Mouse (Mus musculus): ENCODE measurements around the gene Zfand3. TPM values are rescaled to one million over a fixed set of nuclear protein-coding genes. Genes with fewer than 3 reads are reported as not detected.

Zfand3 gene
- polyA plus RNA-seq, 1 experiment from 2014 or later, result 40.2 TPM

DNA sequence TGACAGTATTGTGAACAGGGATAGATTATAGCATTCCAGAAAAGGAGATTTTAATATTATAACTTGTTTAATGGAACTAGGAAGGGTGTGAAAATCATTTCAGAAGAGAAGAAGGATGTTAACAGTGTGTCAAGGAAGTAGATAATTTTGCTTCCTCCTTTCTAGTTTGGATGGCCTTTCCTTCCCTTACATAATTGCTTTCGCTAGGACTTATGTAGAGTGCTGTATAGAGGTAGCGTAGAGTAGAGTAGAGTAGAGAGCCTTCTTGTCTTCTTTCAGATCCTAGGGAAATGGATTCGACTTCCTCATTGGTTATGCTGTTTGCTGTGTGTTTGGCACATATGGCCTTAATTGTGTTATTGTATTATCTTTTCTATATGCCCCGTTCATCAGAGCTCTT lies 132.6 kb downstream of the Zfand3 start:
- H3K4me2 ChIP-seq (ENCODE audit: low read depth, low read length), result no peak overlapping the region; the same call in 1 of the 2 replicates
- peak overlapping the region; percentile 77 for H3K27ac ChIP-seq (ENCODE audit: low read length)

GRCm38 (mm10) chr17:30144114-30144513 lies 139.6 kb downstream of the Zfand3 start:
- WGBS, result 60% methylated on average over 6 of the region's 6 CpGs
- no peaks in the 10 kb centered on the region for H3K9me3 ChIP-seq (ENCODE audit: control insufficient read depth, low read length)
- no peak for ATAC-seq
- peaks cover 6% of the 10 kb centered on the region; the same call in 1 of the 2 replicates for H3K4me1 ChIP-seq (ENCODE audit: control insufficient read depth, insufficient read depth, low read length)
- H3K4me2 ChIP-seq (ENCODE audit: low read depth, low read length), result no peak overlapping the region
- H3K27ac ChIP-seq (ENCODE audit: low read length), result no peak overlapping the region
- no peaks in the 10 kb centered on the region for H3K36me3 ChIP-seq (ENCODE audit: control insufficient read depth, insufficient read depth, low read length)
- no peak overlapping the region for H3K4me3 ChIP-seq (ENCODE audit: low read length)
- no peaks in the 10 kb centered on the region for H3K27me3 ChIP-seq (replicated peaks; ENCODE audit: control insufficient read depth, insufficient read depth, low read length)
- H3K9ac ChIP-seq (ENCODE audit: low read depth, low read length), result no peak overlapping the region

More for the DNA sequence above, 132.6 kb downstream of the Zfand3 start:
- no peak overlapping the region for H3K4me3 ChIP-seq (ENCODE audit: low read length)
- peaks cover 18% of the 10 kb centered on the region for H3K4me1 ChIP-seq (ENCODE audit: control insufficient read depth, insufficient read depth, low read length)
- ATAC-seq, result peak; percentile 60
- H3K9me3 ChIP-seq (ENCODE audit: control insufficient read depth, low read length), result no peaks in the 10 kb centered on the region
- 65% methylated on average over 4 of the region's 4 CpGs for WGBS
- no peak overlapping the region for H3K9ac ChIP-seq (ENCODE audit: low read depth, low read length)
- H3K36me3 ChIP-seq (ENCODE audit: control insufficient read depth, insufficient read depth, low read length), result no peaks in the 10 kb centered on the region
- no peaks in the 10 kb centered on the region for H3K27me3 ChIP-seq (replicated peaks; ENCODE audit: control insufficient read depth, insufficient read depth, low read length)

DNA sequence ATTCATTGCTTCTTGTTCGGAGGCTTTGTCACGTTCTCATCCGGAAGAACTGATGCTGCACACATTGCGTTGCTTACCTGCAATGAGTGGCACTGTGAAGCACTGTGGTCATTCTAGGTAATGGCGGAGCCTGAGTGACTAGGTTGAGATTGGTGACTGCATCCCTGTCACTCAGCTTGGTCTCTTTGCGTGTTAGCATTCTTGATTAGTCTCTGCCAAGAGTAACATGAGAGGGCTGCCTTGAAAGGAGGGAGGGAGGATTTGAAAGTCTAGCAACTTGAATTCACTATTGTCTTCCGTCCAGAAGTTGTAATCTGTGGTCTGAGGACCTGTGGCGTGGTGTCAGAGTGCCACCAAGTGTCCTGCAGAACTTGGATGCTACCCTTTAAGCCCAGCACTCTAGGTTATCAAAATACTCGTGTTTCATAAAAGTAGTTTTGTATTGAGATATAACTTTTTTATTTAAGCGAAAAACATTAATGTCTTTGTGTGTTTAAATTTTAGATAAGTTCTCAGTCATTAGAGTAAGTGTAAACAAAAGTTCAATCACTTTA lies 141.1 kb downstream of the Zfand3 start:
- Histone ChIP-seq H3K27ac (ENCODE audit: low read length) (no peak overlapping the region), H3K36me3 (ENCODE audit: control insufficient read depth, insufficient read depth, low read length) (no peaks in the 10 kb centered on the region), H3K4me3 (ENCODE audit: low read length) (no peak overlapping the region), H3K9me3 (ENCODE audit: control insufficient read depth, low read length) (no peaks in the 10 kb centered on the region), H3K27me3 (replicated peaks; ENCODE audit: control insufficient read depth, insufficient read depth, low read length) (no peaks in the 10 kb centered on the region), H3K4me2 (ENCODE audit: low read depth, low read length) (no peak overlapping the region), H3K9ac (ENCODE audit: low read depth, low read length) (no peak overlapping the region), H3K4me1 (ENCODE audit: control insufficient read depth, insufficient read depth, low read length) (0 out of 2 replicates have a peak, but pooled peaks cover 3% of the 10 kb centered on the region)
- ATAC-seq, result no peak
- 75% methylated on average over 10 of the region's 10 CpGs for WGBS

- H3K9me3 ChIP-seq (ENCODE audit: control insufficient read depth, low read length), result no peaks in the 10 kb centered on the region
- no peak overlapping the region for H3K4me2 ChIP-seq (ENCODE audit: low read depth, low read length)
- H3K27me3 ChIP-seq (replicated peaks; ENCODE audit: control insufficient read depth, insufficient read depth, low read length), result no peaks in the 10 kb centered on the region
- ATAC-seq, result no peak
- WGBS, result 73% methylated on average over 7 of the region's 7 CpGs
- no peak overlapping the region for H3K4me3 ChIP-seq (ENCODE audit: low read length)
- 0 out of 2 replicates have a peak, but pooled peaks cover 3% of the 10 kb centered on the region for H3K4me1 ChIP-seq (ENCODE audit: control insufficient read depth, insufficient read depth, low read length)
- H3K36me3 ChIP-seq (ENCODE audit: control insufficient read depth, insufficient read depth, low read length), result no peaks in the 10 kb centered on the region
- H3K27ac ChIP-seq (ENCODE audit: low read length), result no peak overlapping the region
- no peak overlapping the region for H3K9ac ChIP-seq (ENCODE audit: low read depth, low read length)
Measured at GRCm38 (mm10) chr17:30146555-30146954, 142.0 kb downstream of the Zfand3 start.

DNA sequence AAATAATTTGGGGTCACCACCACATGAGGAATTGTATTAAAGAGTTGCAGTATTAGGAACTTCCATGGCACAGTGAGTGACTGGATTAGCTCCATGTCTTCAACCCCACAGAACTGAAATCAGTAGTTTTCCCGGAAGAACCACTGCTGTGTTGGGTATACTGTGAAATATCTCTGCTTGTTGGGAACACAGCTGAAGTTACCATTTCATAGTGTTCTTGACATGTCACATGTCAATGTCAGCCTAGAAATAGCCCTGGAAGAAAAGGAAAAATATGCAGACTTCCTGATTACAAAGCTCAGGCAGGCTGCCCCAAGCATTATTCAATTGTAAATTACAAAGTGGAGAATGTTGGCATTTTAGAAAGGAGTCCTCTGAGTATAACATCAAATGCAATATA lies 143.4 kb downstream of the Zfand3 start:
- no peak for ATAC-seq
- Histone ChIP-seq H3K36me3 (ENCODE audit: control insufficient read depth, insufficient read depth, low read length) (no peaks in the 10 kb centered on the region), H3K27me3 (replicated peaks; ENCODE audit: control insufficient read depth, insufficient read depth, low read length) (no peaks in the 10 kb centered on the region), H3K4me1 (ENCODE audit: control insufficient read depth, insufficient read depth, low read length) (0 out of 2 replicates have a peak, but pooled peaks cover 3% of the 10 kb centered on the region), H3K9me3 (ENCODE audit: control insufficient read depth, low read length) (no peaks in the 10 kb centered on the region), H3K4me2 (ENCODE audit: low read depth, low read length) (no peak overlapping the region), H3K9ac (ENCODE audit: low read depth, low read length) (no peak overlapping the region), H3K27ac (ENCODE audit: low read length) (no peak overlapping the region), H3K4me3 (ENCODE audit: low read length) (no peak overlapping the region)
- WGBS, result 85% methylated on average over 1 of the region's 1 CpGs

GRCm38 (mm10) chr17:30148320-30148719 lies 143.8 kb downstream of the Zfand3 start:
- WGBS, result 70% methylated on average over 6 of the region's 6 CpGs
- no peaks in the 10 kb centered on the region for H3K36me3 ChIP-seq (ENCODE audit: control insufficient read depth, insufficient read depth, low read length)
- no peak overlapping the region for H3K9ac ChIP-seq (ENCODE audit: low read depth, low read length)
- ATAC-seq, result no peak
- no peak overlapping the region for H3K27ac ChIP-seq (ENCODE audit: low read length)
- H3K27me3 ChIP-seq (replicated peaks; ENCODE audit: control insufficient read depth, insufficient read depth, low read length), result no peaks in the 10 kb centered on the region
- 0 out of 2 replicates have a peak, but pooled peaks cover 3% of the 10 kb centered on the region for H3K4me1 ChIP-seq (ENCODE audit: control insufficient read depth, insufficient read depth, low read length)
- no peaks in the 10 kb centered on the region for H3K9me3 ChIP-seq (ENCODE audit: control insufficient read depth, low read length)
- no peak overlapping the region for H3K4me2 ChIP-seq (ENCODE audit: low read depth, low read length)
- no peak overlapping the region for H3K4me3 ChIP-seq (ENCODE audit: low read length)

DNA sequence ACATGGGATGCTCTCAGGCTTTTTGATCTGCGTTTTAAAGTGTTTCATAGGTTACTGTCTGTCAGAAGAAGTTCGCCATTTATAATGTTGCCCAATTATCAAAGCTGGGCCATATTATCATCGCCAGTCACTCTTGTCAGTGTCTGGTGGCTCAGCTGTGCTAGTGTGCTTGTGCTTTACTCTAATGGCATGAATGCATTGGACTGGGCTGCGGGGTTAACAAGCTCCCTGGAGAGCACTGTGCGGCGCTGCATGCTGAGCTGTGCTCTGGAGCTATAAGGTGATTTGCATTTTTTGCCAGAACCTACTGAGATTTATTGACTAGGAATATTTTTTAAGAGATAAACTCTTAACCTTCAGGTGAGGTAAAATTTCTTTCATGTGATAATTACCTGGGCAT lies 145.4 kb downstream of the Zfand3 start:
- Histone ChIP-seq H3K9me3 (ENCODE audit: control insufficient read depth, low read length) (no peaks in the 10 kb centered on the region), H3K27me3 (replicated peaks; ENCODE audit: control insufficient read depth, insufficient read depth, low read length) (no peaks in the 10 kb centered on the region), H3K27ac (ENCODE audit: low read length) (no peak overlapping the region), H3K4me2 (ENCODE audit: low read depth, low read length) (no peak overlapping the region), H3K9ac (ENCODE audit: low read depth, low read length) (no peak overlapping the region), H3K36me3 (ENCODE audit: control insufficient read depth, insufficient read depth, low read length) (0 out of 2 replicates have a peak, but pooled peaks cover 2% of the 10 kb centered on the region), H3K4me1 (ENCODE audit: control insufficient read depth, insufficient read depth, low read length) (0 out of 2 replicates have a peak, but pooled peaks cover 2% of the 10 kb centered on the region), H3K4me3 (ENCODE audit: low read length) (no peak overlapping the region)
- 78% methylated on average over 6 of the region's 6 CpGs for WGBS
- ATAC-seq, result no peak

DNA sequence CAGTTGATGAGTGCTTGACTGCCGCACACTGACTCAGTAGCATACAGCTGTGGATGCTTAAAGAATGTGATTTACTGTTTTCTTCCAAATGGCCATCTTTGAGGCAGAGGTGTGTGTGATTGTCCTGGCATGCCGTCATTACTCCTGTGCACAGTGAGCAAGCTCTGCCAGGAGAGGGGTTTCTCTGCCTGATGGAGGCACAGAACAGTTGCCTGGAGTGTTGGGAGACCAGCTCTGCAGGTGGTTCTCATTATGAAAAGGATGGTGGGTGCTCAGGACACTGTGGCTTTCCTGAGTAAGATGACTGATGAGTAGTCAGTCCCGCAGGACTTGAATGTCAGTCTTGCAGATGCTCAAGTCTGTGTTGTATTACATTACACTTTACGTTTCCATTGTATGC lies 149.6 kb downstream of the Zfand3 start:
- Histone ChIP-seq H3K4me1 (ENCODE audit: control insufficient read depth, insufficient read depth, low read length) (peaks cover 9% of the 10 kb centered on the region; the same call in 1 of the 2 replicates), H3K4me3 (ENCODE audit: low read length) (no peak overlapping the region), H3K27ac (ENCODE audit: low read length) (no peak overlapping the region), H3K4me2 (ENCODE audit: low read depth, low read length) (no peak overlapping the region), H3K36me3 (ENCODE audit: control insufficient read depth, insufficient read depth, low read length) (0 out of 2 replicates have a peak, but pooled peaks cover 2% of the 10 kb centered on the region), H3K27me3 (replicated peaks; ENCODE audit: control insufficient read depth, insufficient read depth, low read length) (no peaks in the 10 kb centered on the region), H3K9ac (ENCODE audit: low read depth, low read length) (no peak overlapping the region), H3K9me3 (ENCODE audit: control insufficient read depth, low read length) (no peaks in the 10 kb centered on the region)
- 60% methylated on average over 4 of the region's 4 CpGs for WGBS
- ATAC-seq, result no peak

DNA sequence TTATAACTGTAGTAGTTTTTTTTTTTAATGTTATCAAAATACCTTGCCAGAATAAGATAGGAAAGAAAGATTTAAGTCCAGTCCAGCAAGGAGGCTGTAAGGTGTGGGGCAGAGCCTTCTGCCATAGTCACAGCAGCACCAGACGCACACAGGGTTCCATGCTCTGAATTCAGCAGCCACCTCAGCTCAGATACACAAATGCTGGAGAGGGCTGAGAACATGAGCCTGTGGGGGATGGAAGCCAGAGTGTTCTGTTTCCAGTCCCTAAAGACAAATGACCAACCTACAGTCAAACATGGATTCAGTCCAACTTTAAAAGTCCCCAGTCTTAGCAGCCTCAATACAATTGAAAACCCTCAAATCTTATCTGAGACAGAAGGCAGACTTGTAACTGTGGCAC lies 150.3 kb downstream of the Zfand3 start:
- 32% methylated on average over 1 of the region's 1 CpGs for WGBS
- Histone ChIP-seq H3K27me3 (replicated peaks; ENCODE audit: control insufficient read depth, insufficient read depth, low read length) (no peaks in the 10 kb centered on the region), H3K27ac (ENCODE audit: low read length) (no peak overlapping the region), H3K36me3 (ENCODE audit: control insufficient read depth, insufficient read depth, low read length) (0 out of 2 replicates have a peak, but pooled peaks cover 2% of the 10 kb centered on the region), H3K4me2 (ENCODE audit: low read depth, low read length) (no peak overlapping the region), H3K4me1 (ENCODE audit: control insufficient read depth, insufficient read depth, low read length) (peaks cover 15% of the 10 kb centered on the region), H3K4me3 (ENCODE audit: low read length) (no peak overlapping the region), H3K9ac (ENCODE audit: low read depth, low read length) (no peak overlapping the region), H3K9me3 (ENCODE audit: control insufficient read depth, low read length) (no peaks in the 10 kb centered on the region)
- no peak for ATAC-seq

Data from intestine, embryonic 16.5 days (tissue).